In the genomic region with DNA sequence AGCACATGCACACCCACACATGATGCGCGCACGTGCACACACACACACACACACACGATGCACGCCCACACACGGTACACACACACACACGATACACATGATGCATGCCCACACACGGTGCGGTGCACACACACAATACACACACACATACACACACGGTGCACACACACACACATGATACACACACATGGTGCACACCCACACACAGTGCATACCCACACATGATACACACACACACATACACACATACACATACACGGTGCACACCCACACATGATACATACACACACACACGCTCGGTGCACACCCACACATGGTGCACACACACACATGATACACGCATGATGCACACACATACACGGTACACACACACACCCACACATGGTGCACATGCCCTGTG, we compare ENCODE assay signal across 19 mouse cellular contexts.
A peak's percentile ranks its signal among the peaks of the same experiment; 100 is the strongest.
DNase-seq lines count a peak whose midpoint lies in the region; ATAC-seq and TF ChIP-seq lines count a peak whose summit lies in the region.
"Had no signal": no experiment of that assay in that cellular context is flagged by ENCODE, and none has a peak within 500 bp of the region (broad histone marks: within the 10 kb centered on the region; RNA-seq: fewer than 3 reads in every experiment).

No protein-coding gene starts in this region.

- H3K4me2 ChIP-seq in forebrain, embryonic 16.5 days (ENCODE audit: low read length), result no peak overlapping the region
- no peak overlapping the region for H3K4me2 ChIP-seq in forebrain, postnatal 0 days (ENCODE audit: low read depth)
- no peak overlapping the region for H3K4me2 ChIP-seq in myocyte (ENCODE audit: low read depth)
- H3K4me2 ChIP-seq: kidney, embryonic 15.5 days; liver, embryonic 11.5 days had no signal

- no peak overlapping the region for H3K27ac ChIP-seq in forebrain, embryonic 16.5 days (ENCODE audit: low read length)
- H3K27ac ChIP-seq in forebrain, postnatal 0 days (ENCODE audit: low read depth, low read length), result no peak overlapping the region
- H3K27ac ChIP-seq: kidney, embryonic 15.5 days had no signal

- no peak for TF ChIP-seq CTCF in forebrain, postnatal 0 days (IDR thresholded peaks at IDR 0.05; ENCODE audit: low read depth)

- WGBS in forebrain, embryonic 16.5 days, result 97% methylated on average over 15 of the region's 15 CpGs
- 96% methylated on average over 15 of the region's 15 CpGs for WGBS in forebrain, postnatal 0 days

- H3K36me3 ChIP-seq in forebrain, embryonic 16.5 days (ENCODE audit: control insufficient read depth, insufficient read depth), result no peaks in the 10 kb centered on the region
- H3K36me3 ChIP-seq in forebrain, postnatal 0 days (ENCODE audit: insufficient read depth), result no peaks in the 10 kb centered on the region
- peaks cover 42% of the 10 kb centered on the region for H3K36me3 ChIP-seq in megakaryocyte, embryonic 14.5 days (replicated peaks; ENCODE audit: low read length)
- H3K36me3 ChIP-seq in myocyte (ENCODE audit: control insufficient read depth, insufficient read depth), result peaks cover 32% of the 10 kb centered on the region

- peak; percentile 41 for TF ChIP-seq POLR2A in myocyte (IDR thresholded peaks at IDR 0.05; ENCODE audit: insufficient read length, low read depth)

- H3K9me3 ChIP-seq in forebrain, embryonic 16.5 days (ENCODE audit: control insufficient read depth, low read length), result no peaks in the 10 kb centered on the region
- H3K9me3 ChIP-seq in forebrain, postnatal 0 days (ENCODE audit: low read length), result no peaks in the 10 kb centered on the region
- H3K9me3 ChIP-seq in megakaryocyte, embryonic 14.5 days, result no peaks in the 10 kb centered on the region
- H3K9me3 ChIP-seq: kidney, embryonic 15.5 days had no signal

- no peak overlapping the region for H3K4me3 ChIP-seq in forebrain, embryonic 16.5 days (replicated peaks; ENCODE audit: low read length)
- no peak overlapping the region for H3K4me3 ChIP-seq in forebrain, postnatal 0 days (ENCODE audit: low read depth, low read length)
- peak overlapping the region; percentile 43 for H3K4me3 ChIP-seq in megakaryocyte, embryonic 14.5 days (replicated peaks)
- H3K4me3 ChIP-seq in myocyte, result no peak overlapping the region
- H3K4me3 ChIP-seq: kidney, embryonic 15.5 days had no signal

- H3K4me1 ChIP-seq in forebrain, embryonic 16.5 days (replicated peaks; ENCODE audit: control insufficient read depth, insufficient read depth, low read length), result no peaks in the 10 kb centered on the region
- H3K4me1 ChIP-seq in forebrain, postnatal 0 days (ENCODE audit: insufficient read depth), result no peaks in the 10 kb centered on the region
- peaks cover 33% of the 10 kb centered on the region for H3K4me1 ChIP-seq in megakaryocyte, embryonic 14.5 days
- H3K4me1 ChIP-seq: kidney, embryonic 15.5 days had no signal

- no peaks in the 10 kb centered on the region for H3K79me2 ChIP-seq in myocyte (ENCODE audit: control insufficient read depth, insufficient read depth)

- no peak overlapping the region for H3ac ChIP-seq in myocyte (ENCODE audit: control insufficient read depth, insufficient read length)

- H3K9ac ChIP-seq in forebrain, embryonic 16.5 days (replicated peaks; ENCODE audit: low read depth, low read length), result no peak overlapping the region
- H3K9ac ChIP-seq in forebrain, postnatal 0 days, result no peak overlapping the region
- H3K9ac ChIP-seq: kidney, embryonic 15.5 days had no signal

- no peak for DNase-seq in forebrain, postnatal 0 days
- DNase-seq in gastrocnemius, adult 18-20 months (ENCODE audit: low spot score), result no peak
- DNase-seq: adrenal gland, postnatal 36 days; B cell, adult 2 months; cerebellum, adult 11-12 months; cerebellum, postnatal 14 days; heart, postnatal 36 days; lung, adult 2 months; lung, postnatal 36 days; right cerebral cortex, postnatal 14 days; spleen, adult 18-20 months; thymus, adult 2 months had no signal

- ATAC-seq in forebrain, embryonic 16.5 days, result peak; percentile 32; the same call in 1 of the 2 replicates
- ATAC-seq in forebrain, postnatal 0 days, result no peak
- ATAC-seq in megakaryocyte, adult 5-6 weeks (ENCODE audit: poor library complexity, severe bottlenecking), result no peak
- 0 out of 2 replicates have a peak, but pooled peaks have one; percentile 18 for ATAC-seq in megakaryocyte progenitor cell, adult 5-6 weeks (replicated peaks; ENCODE audit: poor library complexity)

- H3K27me3 ChIP-seq in forebrain, embryonic 16.5 days (replicated peaks; ENCODE audit: control insufficient read depth, insufficient read depth, low read length), result no peaks in the 10 kb centered on the region
- no peaks in the 10 kb centered on the region for H3K27me3 ChIP-seq in forebrain, postnatal 0 days (ENCODE audit: insufficient read depth, low read length)
- H3K27me3 ChIP-seq in megakaryocyte, embryonic 14.5 days (replicated peaks), result no peaks in the 10 kb centered on the region
- H3K27me3 ChIP-seq in myocyte (ENCODE audit: control insufficient read depth, insufficient read depth, insufficient read length), result no peaks in the 10 kb centered on the region
- H3K27me3 ChIP-seq: kidney, embryonic 15.5 days had no signal

TF ChIP-seq in myocyte, 11 proteins besides CTCF, POLR2A, EP300 and RAD21:
- TF ChIP-seq MAX (IDR thresholded peaks at IDR 0.05; ENCODE audit: low read depth), result no peak
- no peak for TF ChIP-seq REST (IDR thresholded peaks at IDR 0.05; ENCODE audit: insufficient read depth, insufficient read length)
- TF ChIP-seq POLR2AphosphoS2 (IDR thresholded peaks at IDR 0.05; ENCODE audit: insufficient read length, low read depth), result peak; percentile 28
- no peak for TF ChIP-seq USF1 (IDR thresholded peaks at IDR 0.05; ENCODE audit: low read depth)
- peak in 1 of 3 experiments; percentile 6 for TF ChIP-seq MYOG (IDR thresholded peaks at IDR 0.05; ENCODE audit: control insufficient read depth in 1 of 3, insufficient read depth in 1 of 3, insufficient read length in 2 of 3, low read depth in 2 of 3)
- TF ChIP-seq E2F4 (IDR thresholded peaks at IDR 0.05; ENCODE audit: insufficient read depth), result no peak
- TF ChIP-seq MYOD1 (IDR thresholded peaks at IDR 0.05; ENCODE audit: control insufficient read depth in 1 of 3, insufficient read length in 2 of 3, low read depth in 2 of 3), result no peak
- no peak for TF ChIP-seq TCF12 (IDR thresholded peaks at IDR 0.05; ENCODE audit: insufficient read depth, poor library complexity, severe bottlenecking)
- TF ChIP-seq CEBPB (IDR thresholded peaks at IDR 0.05; ENCODE audit: insufficient read depth, poor library complexity, severe bottlenecking), result no peak
- TF ChIP-seq SRF (IDR thresholded peaks at IDR 0.05; ENCODE audit: control insufficient read depth, insufficient read length, low read depth), result no peak
- no peak for TF ChIP-seq TCF3 (IDR thresholded peaks at IDR 0.05; ENCODE audit: insufficient read length, low read depth)

Comparison
In these comparisons a context has a peak if more than half of its experiments do, and no peak if none do; other contexts are left out.
1. ATAC-seq: peak in forebrain, embryonic 16.5 days (single experiment) and megakaryocyte progenitor cell, adult 5-6 weeks (single experiment); none in forebrain, postnatal 0 days (single experiment) and megakaryocyte, adult 5-6 weeks (single experiment).